Mouse (Mus musculus) heart, embryonic 14.5 days (tissue): ENCODE data around the gene Tfip11. TPM values are rescaled to one million over a fixed set of nuclear protein-coding genes. Genes with fewer than 3 reads are reported as not detected.
A peak's percentile ranks its signal among the peaks of the same experiment; 100 is the strongest.

Experiments
- ATAC-seq: fragments of 200-750 bp; cut with Nextera tagmentation; 2 replicates; pipeline ENCODE4 v1.8.0; 2017; ENCODE audit warnings: low read depth, moderate TSS enrichment; ENCODE audit not compliant: insufficient number of reproducible peaks, insufficient read depth, low FRiP score
- H3K27ac ChIP-seq, 2 experiments: fragments of 200-500 bp in 1 of 2; fragments of 300-500 bp in 1 of 2; sonication (generic) in 1 of 2; replicated peaks in 1 of 2; 2 replicates each; pipeline ENCODE4 v1.5.1; 2012 to 2014; ENCODE audit warnings: low read depth in 2 of 2, low read length in 2 of 2, control low read depth in 1 of 2, mild to moderate bottlenecking in 1 of 2, mixed read lengths in 1 of 2; ENCODE audit not compliant: control insufficient read depth in 1 of 2, insufficient read depth in 1 of 2
- H3K27me3 ChIP-seq: fragments of 300-500 bp; sonication (generic); 2 replicates; pipeline ENCODE4 v1.6.1; 2014; ENCODE audit warnings: mild to moderate bottlenecking, low read length, control low read depth; ENCODE audit not compliant: control insufficient read depth, insufficient read depth
- H3K36me3 ChIP-seq: fragments of 300-500 bp; sonication (generic); 2 replicates; pipeline ENCODE4 v1.6.1; 2014; ENCODE audit warnings: mild to moderate bottlenecking, control low read depth, low read length, mixed read lengths; ENCODE audit not compliant: control insufficient read depth, insufficient read depth
- H3K4me1 ChIP-seq, 2 experiments: fragments of 200-500 bp in 1 of 2; fragments of 300-500 bp in 1 of 2; sonication (generic) in 1 of 2; 2 replicates each; pipeline ENCODE4 v1.6.1; 2012 to 2014; ENCODE audit warnings: low read length in 2 of 2, control low read depth in 1 of 2, mixed read lengths in 1 of 2; ENCODE audit not compliant: control insufficient read depth in 2 of 2, insufficient read depth in 2 of 2
- H3K4me2 ChIP-seq: fragments of 300-500 bp; sonication (generic); 2 replicates; pipeline ENCODE4 v1.6.1; 2014; ENCODE audit warnings: mild to moderate bottlenecking, low read length
- H3K4me3 ChIP-seq, 2 experiments: fragments of 200-500 bp in 1 of 2; fragments of 300-500 bp in 1 of 2; sonication (generic) in 1 of 2; 2 replicates each; pipeline ENCODE4 v1.5.1; 2012 to 2014; ENCODE audit warnings: low read length in 2 of 2, mild to moderate bottlenecking in 2 of 2, control low read depth in 1 of 2, low read depth in 1 of 2, moderate library complexity in 1 of 2; ENCODE audit not compliant: control insufficient read depth in 1 of 2, insufficient read depth in 1 of 2
- H3K9ac ChIP-seq: fragments of 300-500 bp; sonication (generic); 2 replicates; pipeline ENCODE4 v1.6.1; 2014; ENCODE audit warnings: mild to moderate bottlenecking, low read length
- H3K9me3 ChIP-seq: fragments of 300-500 bp; sonication (generic); 2 replicates; pipeline ENCODE4 v1.6.1; 2016; ENCODE audit warnings: low read length, control low read depth; ENCODE audit not compliant: control insufficient read depth
- WGBS: fragments of 180-500 bp; shearing (Covaris S2); extraction: QIAGEN DNeasy Blood & Tissue Kit; methylation state at CpG from one replicate; pipeline ENCODE4 v1.1.7; 2014; 5-methylcytosine and 5-hydroxymethylcytosine counted together
- polyA plus RNA-seq: library from polyadenylated mRNA; unstranded; fragments of >200 nt; fragmentation: Nextera tagmentation; extraction: Ambion mirVana; gene quantifications from 2 replicates; pipeline ENCODE4 v1.2.1, GENCODE M21; 2014

The Tfip11 gene
- polyA plus RNA-seq, 1 experiment from 2014 or later: 13.4 TPM

GRCm38 (mm10) chr5:112339215-112339614 lies 13.1 kb downstream of the Tfip11 start:
- H3K27me3 ChIP-seq: no peaks in the 10 kb centered on the region
- no peak overlapping the region for H3K27ac ChIP-seq
- H3K9me3 ChIP-seq: no peaks in the 10 kb centered on the region
- peaks cover 55% of the 10 kb centered on the region for H3K36me3 ChIP-seq
- peaks cover 0 to 6% of the 10 kb centered on the region in 2 experiments; a peak in 3 of 4 replicates for H3K4me1 ChIP-seq
- no peak overlapping the region for H3K4me3 ChIP-seq
- H3K9ac ChIP-seq: no peak overlapping the region
- ATAC-seq: no peak
- WGBS: 62% methylated on average over 7 of the region's 7 CpGs
- H3K4me2 ChIP-seq: no peak overlapping the region

- peak; percentile 61 for ATAC-seq
- H3K9me3 ChIP-seq: no peaks in the 10 kb centered on the region
- WGBS: 3% methylated on average over 52 of the region's 64 CpGs
- peak within 1 kb of the TSS; percentile 78 for H3K4me2 ChIP-seq
- H3K9ac ChIP-seq: peak within 1 kb of the TSS; percentile 84
- H3K27ac ChIP-seq: peak within 1 kb of the TSS; percentile 19 to 60; a peak in 3 of 4 replicates
- H3K4me3 ChIP-seq: peak within 1 kb of the TSS; percentile 75 to 97
- peaks cover 0 to 6% of the 10 kb centered on the region in 2 experiments; a peak in 3 of 4 replicates for H3K4me1 ChIP-seq
- H3K36me3 ChIP-seq: peaks cover 44% of the 10 kb centered on the region
- H3K27me3 ChIP-seq: no peaks in the 10 kb centered on the region
Observed at GRCm38 (mm10) chr5:112342463-112343204, 16.5 kb downstream of the Tfip11 start, which contains the start of the genes Srrd and Hps4. Gene Srrd (minus strand): TSS chr5:112343040. Gene Hps4 (plus strand): TSS chr5:112343083.

- no peak; the same call in 1 of the 2 replicates for ATAC-seq
- peak overlapping the region; percentile 19 to 60; a peak in 3 of 4 replicates for H3K27ac ChIP-seq
- peak overlapping the region; percentile 75 to 97 for H3K4me3 ChIP-seq
- peak overlapping the region; percentile 84 for H3K9ac ChIP-seq
- peaks cover 0 to 6% of the 10 kb centered on the region in 2 experiments; a peak in 3 of 4 replicates for H3K4me1 ChIP-seq
- no peaks in the 10 kb centered on the region for H3K27me3 ChIP-seq
- under 1% methylated on average over 24 of the region's 24 CpGs for WGBS
- H3K9me3 ChIP-seq: no peaks in the 10 kb centered on the region
- peak overlapping the region; percentile 78 for H3K4me2 ChIP-seq
- peaks cover 44% of the 10 kb centered on the region for H3K36me3 ChIP-seq
Observed at GRCm38 (mm10) chr5:112343205-112343595, 17.0 kb downstream of the Tfip11 start.

GRCm38 (mm10) chr5:112344092-112344960 lies 18.2 kb downstream of the Tfip11 start:
- no peak for ATAC-seq
- peaks cover 0 to 6% of the 10 kb centered on the region in 2 experiments; a peak in 3 of 4 replicates for H3K4me1 ChIP-seq
- no peaks in the 10 kb centered on the region for H3K27me3 ChIP-seq
- H3K27ac ChIP-seq: no peak overlapping the region
- no peak overlapping the region; the same call in 1 of the 2 replicates for H3K4me2 ChIP-seq
- H3K9ac ChIP-seq: no peak overlapping the region
- no peaks in the 10 kb centered on the region for H3K9me3 ChIP-seq
- peaks cover 45% of the 10 kb centered on the region for H3K36me3 ChIP-seq
- WGBS: 78% methylated on average over 6 of the region's 6 CpGs
- no peak overlapping the region for H3K4me3 ChIP-seq

GRCm38 (mm10) chr5:112346211-112346965 lies 20.2 kb downstream of the Tfip11 start:
- Histone ChIP-seq H3K4me3 (no peak overlapping the region), H3K4me1 (peaks cover 0 to 6% of the 10 kb centered on the region in 2 experiments; a peak in 3 of 4 replicates), H3K9ac (no peak overlapping the region), H3K4me2 (no peak overlapping the region), H3K36me3 (peaks cover 59% of the 10 kb centered on the region), H3K27me3 (no peaks in the 10 kb centered on the region), H3K27ac (no peak overlapping the region), H3K9me3 (no peaks in the 10 kb centered on the region)
- WGBS: 83% methylated on average over 16 of the region's 16 CpGs
- no peak for ATAC-seq

GRCm38 (mm10) chr5:112349169-112349568 lies 23.0 kb downstream of the Tfip11 start:
- peaks cover 76% of the 10 kb centered on the region for H3K36me3 ChIP-seq
- H3K4me3 ChIP-seq: no peak overlapping the region
- no peak overlapping the region for H3K27ac ChIP-seq
- ATAC-seq: no peak
- H3K9ac ChIP-seq: no peak overlapping the region
- H3K4me1 ChIP-seq: no peaks in the 10 kb centered on the region
- H3K9me3 ChIP-seq: no peaks in the 10 kb centered on the region
- H3K4me2 ChIP-seq: no peak overlapping the region
- no peaks in the 10 kb centered on the region for H3K27me3 ChIP-seq
- WGBS: 86% methylated on average over 8 of the region's 8 CpGs

- peaks cover 34% of the 10 kb centered on the region for H3K36me3 ChIP-seq
- peaks cover 2 to 5% of the 10 kb centered on the region in 2 experiments; a peak in 2 of 4 replicates for H3K4me1 ChIP-seq
- WGBS: 83% methylated on average over 6 of the region's 6 CpGs
- no peak overlapping the region for H3K4me2 ChIP-seq
- H3K27ac ChIP-seq: no peak overlapping the region
- no peak overlapping the region for H3K4me3 ChIP-seq
- ATAC-seq: no peak
- no peak overlapping the region for H3K9ac ChIP-seq
- H3K27me3 ChIP-seq: 0 out of 2 replicates have a peak, but pooled peaks cover 5% of the 10 kb centered on the region
- H3K9me3 ChIP-seq: no peaks in the 10 kb centered on the region
Observed at GRCm38 (mm10) chr5:112355493-112355892, 29.3 kb downstream of the Tfip11 start.
